In the genomic region with DNA sequence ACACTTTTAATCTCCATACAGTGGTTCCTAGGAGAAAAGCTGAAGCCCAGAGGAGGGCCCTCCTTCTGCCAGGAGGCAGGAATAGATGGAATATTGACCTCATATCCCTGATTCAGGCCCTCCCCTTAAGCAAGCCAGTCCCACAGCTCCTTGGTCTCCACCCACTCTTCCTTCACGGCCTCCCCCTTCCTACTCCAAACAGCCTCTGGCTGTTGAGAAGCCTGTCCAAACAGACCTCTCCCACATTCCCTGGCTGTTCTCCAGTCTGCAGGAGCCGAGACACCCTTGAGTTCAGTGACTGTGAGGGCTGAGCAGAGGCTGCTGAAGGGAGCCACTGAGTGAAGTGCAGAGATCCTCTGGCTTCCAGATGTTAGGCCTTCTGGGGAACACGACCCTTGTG, we compare ENCODE assay signal across 8 mouse cellular contexts. TPM values are rescaled to one million over a fixed set of nuclear protein-coding genes. Genes with fewer than 3 reads are reported as not detected.
DNase-seq lines count a peak whose midpoint lies in the region; ATAC-seq lines count a peak whose summit lies in the region.

TSS of gene Hrct1 (plus strand) at position 194 of the 400 bp plus-strand sequence.

- no peaks in the 10 kb centered on the region for H3K27me3 ChIP-seq in forebrain, embryonic 15.5 days

- H3K4me3 ChIP-seq in forebrain, embryonic 15.5 days: no peak within 1 kb of the TSS

- 59% methylated on average over 3 of the region's 3 CpGs for WGBS in forebrain, embryonic 15.5 days

- H3K36me3 ChIP-seq in forebrain, embryonic 15.5 days: no peaks in the 10 kb centered on the region

- H3K9ac ChIP-seq in forebrain, embryonic 15.5 days (replicated peaks): no peak within 1 kb of the TSS

- no peaks in the 10 kb centered on the region for H3K9me3 ChIP-seq in forebrain, embryonic 15.5 days

- no peak within 1 kb of the TSS for H3K4me2 ChIP-seq in forebrain, embryonic 15.5 days (replicated peaks)

- H3K4me1 ChIP-seq in forebrain, embryonic 15.5 days: no peaks in the 10 kb centered on the region

- intact Hi-C loops in gastrocnemius, postnatal 36 days (cut with DNase I): no loop called here

- no peak within 1 kb of the TSS for H3K27ac ChIP-seq in forebrain, embryonic 15.5 days (replicated peaks)

- ATAC-seq in inflammation-experienced regulatory T-cells, adult 6 months: no peak
- no peak for ATAC-seq in forebrain, embryonic 15.5 days (replicated peaks)

- peak; percentile 39 for DNase-seq in right cerebral cortex, adult 18-20 months
- no peak for DNase-seq in right cerebral cortex, postnatal 14 days
- DNase-seq in gastrocnemius, postnatal 36 days: peak; percentile 64 to 82
- DNase-seq in kidney, adult 9 months: peak; percentile 83
- DNase-seq in lung, postnatal 14 days: peak; percentile 90
- DNase-seq in cerebellum, postnatal 14 days: no peak

RNA-seq across cellular contexts. Expression of gene Hrct1, which starts in this region (rescaled TPM):
- total RNA-seq in gastrocnemius, postnatal 36 days (2021): 1 to 10 TPM; 1.2 to 2.0 TPM
- polyA plus RNA-seq in inflammation-experienced regulatory T-cells, adult 6 months (2017; shearing (Covaris generic)): not detected
- polyA plus RNA-seq in forebrain, embryonic 15.5 days (2015; fragmentation: Nextera tagmentation; extraction: Ambion mirVana): 0.19 and 0.42 TPM in 2 replicates

Comparison
In these comparisons a context has a peak if more than half of its experiments do, and no peak if none do; other contexts are left out.
1. DNase-seq: peak in right cerebral cortex, adult 18-20 months (single experiment), gastrocnemius, postnatal 36 days (2 of 2), kidney, adult 9 months (single experiment) and lung, postnatal 14 days (single experiment); none in right cerebral cortex, postnatal 14 days (single experiment) and cerebellum, postnatal 14 days (0 of 2).